Mouse (Mus musculus): ENCODE results near the gene Ralgapa2. TPM values are rescaled to one million over a fixed set of nuclear protein-coding genes. Genes with fewer than 3 reads are reported as not detected.

Gene Ralgapa2
- total and polyA plus RNA-seq, 2 experiments from 2014 or later = 6.8 to 32.9 TPM

GRCm38 (mm10) chr2:146488291-146488690 is 23.9 kb downstream of the Ralgapa2 start:
- TF ChIP-seq CTCF (IDR thresholded peaks at IDR 0.05; ENCODE audit: low read depth) = no peak
- Histone ChIP-seq H3K4me2 (ENCODE audit: low read depth) (no peak overlapping the region), H3K4me3 (ENCODE audit: low read depth, low read length) (no peak overlapping the region), H3K4me1 (ENCODE audit: insufficient read depth) (no peaks in the 10 kb centered on the region), H3K9ac (no peak overlapping the region), H3K27ac (ENCODE audit: low read depth, low read length) (no peak overlapping the region), H3K36me3 (ENCODE audit: insufficient read depth) (no peaks in the 10 kb centered on the region), H3K27me3 (ENCODE audit: insufficient read depth, low read length) (no peaks in the 10 kb centered on the region), H3K9me3 (ENCODE audit: low read length) (no peaks in the 10 kb centered on the region)
- ATAC-seq (no peak), DNase-seq (no peak)
- 94% methylated on average over 3 of the region's 3 CpGs for WGBS

GRCm38 (mm10) chr2:146482859-146483258 is 29.3 kb downstream of the Ralgapa2 start:
- Histone ChIP-seq H3K27ac (ENCODE audit: low read depth, low read length) (no peak overlapping the region), H3K4me2 (ENCODE audit: low read depth) (no peak overlapping the region), H3K27me3 (ENCODE audit: insufficient read depth, low read length) (no peaks in the 10 kb centered on the region), H3K4me1 (ENCODE audit: insufficient read depth) (no peaks in the 10 kb centered on the region), H3K9me3 (ENCODE audit: low read length) (no peaks in the 10 kb centered on the region), H3K9ac (no peak overlapping the region), H3K36me3 (ENCODE audit: insufficient read depth) (0 out of 2 replicates have a peak, but pooled peaks cover 7% of the 10 kb centered on the region), H3K4me3 (ENCODE audit: low read depth, low read length) (no peak overlapping the region)
- no peak for TF ChIP-seq CTCF (IDR thresholded peaks at IDR 0.05; ENCODE audit: low read depth)
- DNase-seq (no peak), ATAC-seq (no peak)

GRCm38 (mm10) chr2:146477491-146477890 is 34.7 kb downstream of the Ralgapa2 start:
- DNase-seq (no peak), ATAC-seq (no peak)
- Histone ChIP-seq H3K27me3 (ENCODE audit: insufficient read depth, low read length) (no peaks in the 10 kb centered on the region), H3K9me3 (ENCODE audit: low read length) (no peaks in the 10 kb centered on the region), H3K4me2 (ENCODE audit: low read depth) (no peak overlapping the region), H3K9ac (no peak overlapping the region), H3K4me3 (ENCODE audit: low read depth, low read length) (no peak overlapping the region), H3K4me1 (ENCODE audit: insufficient read depth) (no peaks in the 10 kb centered on the region), H3K36me3 (ENCODE audit: insufficient read depth) (peaks cover 8% of the 10 kb centered on the region; the same call in 1 of the 2 replicates), H3K27ac (ENCODE audit: low read depth, low read length) (no peak overlapping the region)
- 96% methylated on average over 4 of the region's 4 CpGs for WGBS
- no peak for TF ChIP-seq CTCF (IDR thresholded peaks at IDR 0.05; ENCODE audit: low read depth)

GRCm38 (mm10) chr2:146476428-146476972 is 35.6 kb downstream of the Ralgapa2 start:
- DNase-seq (no peak), ATAC-seq (no peak)
- Histone ChIP-seq H3K9me3 (ENCODE audit: low read length) (no peaks in the 10 kb centered on the region), H3K27ac (ENCODE audit: low read depth, low read length) (no peak overlapping the region), H3K4me2 (ENCODE audit: low read depth) (no peak overlapping the region), H3K9ac (no peak overlapping the region), H3K36me3 (ENCODE audit: insufficient read depth) (peaks cover 8% of the 10 kb centered on the region; the same call in 1 of the 2 replicates), H3K27me3 (ENCODE audit: insufficient read depth, low read length) (no peaks in the 10 kb centered on the region), H3K4me3 (ENCODE audit: low read depth, low read length) (no peak overlapping the region), H3K4me1 (ENCODE audit: insufficient read depth) (no peaks in the 10 kb centered on the region)
- no peak for TF ChIP-seq CTCF (IDR thresholded peaks at IDR 0.05; ENCODE audit: low read depth)
- 92% methylated on average over 6 of the region's 6 CpGs for WGBS

GRCm38 (mm10) chr2:146476001-146476400 is 36.1 kb downstream of the Ralgapa2 start:
- Histone ChIP-seq H3K4me2 (ENCODE audit: low read depth) (no peak overlapping the region), H3K9ac (no peak overlapping the region), H3K9me3 (ENCODE audit: low read length) (no peaks in the 10 kb centered on the region), H3K27ac (ENCODE audit: low read depth, low read length) (no peak overlapping the region), H3K27me3 (ENCODE audit: insufficient read depth, low read length) (no peaks in the 10 kb centered on the region), H3K4me1 (ENCODE audit: insufficient read depth) (no peaks in the 10 kb centered on the region), H3K4me3 (ENCODE audit: low read depth, low read length) (no peak overlapping the region), H3K36me3 (ENCODE audit: insufficient read depth) (peaks cover 8% of the 10 kb centered on the region; the same call in 1 of the 2 replicates)
- no peak for ATAC-seq
- DNase-seq = no peak
- TF ChIP-seq CTCF (IDR thresholded peaks at IDR 0.05; ENCODE audit: low read depth) = no peak

- H3K9me3 ChIP-seq (ENCODE audit: low read length) = no peaks in the 10 kb centered on the region
- no peaks in the 10 kb centered on the region for H3K27me3 ChIP-seq (ENCODE audit: insufficient read depth, low read length)
- H3K4me2 ChIP-seq (ENCODE audit: low read depth) = no peak overlapping the region
- H3K27ac ChIP-seq (ENCODE audit: low read depth, low read length) = no peak overlapping the region
- H3K9ac ChIP-seq = no peak overlapping the region
- 34% methylated on average over 5 of the region's 5 CpGs for WGBS
- H3K4me1 ChIP-seq (ENCODE audit: insufficient read depth) = no peaks in the 10 kb centered on the region
- DNase-seq (no peak), ATAC-seq (no peak)
- no peak for TF ChIP-seq CTCF (IDR thresholded peaks at IDR 0.05; ENCODE audit: low read depth)
- no peak overlapping the region for H3K4me3 ChIP-seq (ENCODE audit: low read depth, low read length)
- H3K36me3 ChIP-seq (ENCODE audit: insufficient read depth) = no peaks in the 10 kb centered on the region
Observed at GRCm38 (mm10) chr2:146470947-146471346, 41.2 kb downstream of the Ralgapa2 start.

- Histone ChIP-seq H3K27me3 (ENCODE audit: insufficient read depth, low read length) (no peaks in the 10 kb centered on the region), H3K9me3 (ENCODE audit: low read length) (no peaks in the 10 kb centered on the region), H3K4me1 (ENCODE audit: insufficient read depth) (no peaks in the 10 kb centered on the region), H3K4me3 (ENCODE audit: low read depth, low read length) (no peak overlapping the region), H3K27ac (ENCODE audit: low read depth, low read length) (no peak overlapping the region), H3K9ac (no peak overlapping the region), H3K36me3 (ENCODE audit: insufficient read depth) (no peaks in the 10 kb centered on the region), H3K4me2 (ENCODE audit: low read depth) (no peak overlapping the region)
- ATAC-seq (peak; percentile 83), DNase-seq (peak; percentile 73)
- peak; percentile 87 for TF ChIP-seq CTCF (IDR thresholded peaks at IDR 0.05; ENCODE audit: low read depth)
- 52% methylated on average over 12 of the region's 12 CpGs for WGBS
Observed at GRCm38 (mm10) chr2:146469707-146470420, 42.3 kb downstream of the Ralgapa2 start.

Data from forebrain, postnatal 0 days (tissue).